Mouse (Mus musculus) midbrain, embryonic 10.5 days (tissue): ENCODE data around the gene Dock10. TPM values are rescaled to one million over a fixed set of nuclear protein-coding genes. Genes with fewer than 3 reads are reported as not detected.

Experiments
- DNase-seq: peaks from one replicate; pipeline ENCODE4 v3.0.0-alpha.2; 2017; ENCODE audit warnings: low spot score
- H3K27ac ChIP-seq: fragments of 300-500 bp; sonication (generic); replicated peaks from 2 replicates; pipeline ENCODE4 v1.5.1; 2016; ENCODE audit warnings: mild to moderate bottlenecking
- H3K27me3 ChIP-seq: fragments of 300-500 bp; sonication (generic); 2 replicates; pipeline ENCODE4 v1.6.1; 2016; ENCODE audit warnings: low read depth, mild to moderate bottlenecking; ENCODE audit not compliant: poor library complexity, severe bottlenecking
- H3K36me3 ChIP-seq: fragments of 300-500 bp; sonication (generic); 2 replicates; pipeline ENCODE4 v1.6.1; 2016; ENCODE audit warnings: mild to moderate bottlenecking, moderate library complexity
- H3K4me1 ChIP-seq: fragments of 300-500 bp; sonication (generic); 2 replicates; pipeline ENCODE4 v1.6.1; 2016
- H3K4me3 ChIP-seq: fragments of 300-500 bp; sonication (generic); 2 replicates; pipeline ENCODE4 v1.5.1; 2016; ENCODE audit warnings: mild to moderate bottlenecking, moderate library complexity
- H3K9me3 ChIP-seq: fragments of 300-500 bp; sonication (generic); replicated peaks from 2 replicates; pipeline ENCODE4 v1.6.1; 2016; ENCODE audit warnings: mild to moderate bottlenecking
- WGBS: fragments of 180-500 bp; shearing (Covaris S2); methylation state at CpG from one replicate; pipeline ENCODE4 v1.1.7; 2016; 5-methylcytosine and 5-hydroxymethylcytosine counted together
- polyA plus RNA-seq: library from polyadenylated mRNA; unstranded; fragments of >200 nt; fragmentation: Nextera tagmentation; extraction: Ambion mirVana; gene quantifications from 2 replicates; pipeline ENCODE4 v1.2.1, GENCODE M21; 2016

The Dock10 gene
- polyA plus RNA-seq, 1 experiment from 2014 or later = 1.9 TPM

DNA sequence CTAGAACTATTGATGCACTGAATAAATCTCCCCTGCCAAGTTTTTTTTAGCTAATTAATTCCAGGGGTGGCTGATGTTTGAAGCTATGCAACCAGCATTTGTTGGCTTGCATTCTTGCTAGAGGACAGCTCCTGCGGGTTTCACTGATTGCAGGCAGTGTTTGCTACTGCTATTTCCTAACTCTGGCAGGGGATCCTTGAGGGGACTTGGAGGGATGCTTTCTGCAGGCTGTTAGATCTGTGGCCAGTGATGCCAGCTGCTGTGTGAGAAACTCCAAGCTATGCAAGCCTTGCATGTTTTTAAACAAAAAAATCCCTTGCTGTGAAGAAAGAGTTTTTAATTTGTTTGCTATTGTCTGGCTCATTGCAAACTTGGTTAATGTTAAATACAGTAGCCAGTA lies 238.4 kb downstream of the Dock10 start:
- H3K4me3 ChIP-seq = no peak overlapping the region
- WGBS = 13% methylated on average over 1 of the region's 1 CpGs
- DNase-seq = no peak
- no peaks in the 10 kb centered on the region for H3K9me3 ChIP-seq
- no peaks in the 10 kb centered on the region for H3K27me3 ChIP-seq
- H3K36me3 ChIP-seq = no peaks in the 10 kb centered on the region
- no peaks in the 10 kb centered on the region for H3K4me1 ChIP-seq
- H3K27ac ChIP-seq = no peak overlapping the region

DNA sequence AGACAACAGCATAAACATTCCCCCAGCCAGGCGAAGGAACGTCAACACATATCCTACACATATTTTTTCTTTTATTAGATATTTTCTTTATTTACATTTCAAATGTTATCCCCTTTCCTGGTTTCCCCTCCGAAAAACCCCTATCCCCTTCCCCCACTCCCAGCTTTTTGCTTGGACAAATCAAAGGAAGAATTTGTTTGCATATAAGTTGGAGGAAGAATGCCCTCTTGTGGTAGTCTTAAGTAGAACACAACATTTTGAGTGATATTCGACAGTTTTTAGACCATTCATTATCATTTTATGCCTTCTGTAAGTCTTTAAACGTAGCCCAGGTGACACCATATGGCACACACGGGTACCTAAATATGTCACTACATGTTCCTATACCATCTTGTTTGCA lies 242.5 kb downstream of the Dock10 start:
- H3K27ac ChIP-seq = no peak overlapping the region
- DNase-seq = no peak
- WGBS = 53% methylated on average over 6 of the region's 6 CpGs
- H3K27me3 ChIP-seq = no peaks in the 10 kb centered on the region
- no peaks in the 10 kb centered on the region for H3K4me1 ChIP-seq
- no peaks in the 10 kb centered on the region for H3K36me3 ChIP-seq
- no peak overlapping the region for H3K4me3 ChIP-seq
- H3K9me3 ChIP-seq = no peaks in the 10 kb centered on the region

DNA sequence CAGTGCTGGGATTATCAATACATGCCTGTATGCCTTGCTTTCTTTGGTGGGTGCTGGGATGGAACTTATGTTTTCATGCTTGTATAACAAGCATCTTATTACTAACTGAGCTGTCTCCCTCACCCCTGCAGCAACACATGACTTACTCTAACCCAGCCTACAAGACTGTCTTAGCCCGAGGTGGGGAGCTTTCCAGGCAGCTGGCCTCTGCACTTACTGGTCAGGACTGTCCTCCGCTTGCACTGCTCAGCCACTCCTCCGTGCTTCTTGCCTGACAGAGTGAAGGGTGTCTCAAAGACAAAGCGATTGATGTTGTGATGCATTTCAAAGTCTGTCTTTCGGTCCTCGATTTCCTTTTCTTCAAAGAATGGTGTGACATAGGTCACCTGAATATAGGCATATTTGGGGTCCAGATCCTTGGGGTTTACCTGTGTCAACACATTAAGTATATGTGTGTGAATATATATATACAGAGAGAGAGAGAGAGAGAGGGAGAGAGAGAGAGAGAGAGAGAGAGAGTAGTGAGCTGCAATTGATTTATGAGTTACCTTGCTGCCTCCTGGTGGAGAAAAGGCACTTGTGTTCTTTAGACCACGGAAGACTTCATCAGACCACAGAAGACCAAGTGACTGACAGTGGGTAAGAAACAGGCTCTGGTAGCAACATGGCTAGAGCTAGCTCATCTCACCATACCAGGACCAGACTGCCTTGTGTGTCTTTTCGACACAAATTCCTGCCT lies 245.9 kb downstream of the Dock10 start:
- WGBS = 61% methylated on average over 8 of the region's 8 CpGs
- H3K27ac ChIP-seq = no peak overlapping the region
- no peak for DNase-seq
- no peaks in the 10 kb centered on the region for H3K36me3 ChIP-seq
- H3K9me3 ChIP-seq = no peaks in the 10 kb centered on the region
- H3K4me1 ChIP-seq = peaks cover 8% of the 10 kb centered on the region; the same call in 1 of the 2 replicates
- H3K27me3 ChIP-seq = no peaks in the 10 kb centered on the region
- H3K4me3 ChIP-seq = no peak overlapping the region

DNA sequence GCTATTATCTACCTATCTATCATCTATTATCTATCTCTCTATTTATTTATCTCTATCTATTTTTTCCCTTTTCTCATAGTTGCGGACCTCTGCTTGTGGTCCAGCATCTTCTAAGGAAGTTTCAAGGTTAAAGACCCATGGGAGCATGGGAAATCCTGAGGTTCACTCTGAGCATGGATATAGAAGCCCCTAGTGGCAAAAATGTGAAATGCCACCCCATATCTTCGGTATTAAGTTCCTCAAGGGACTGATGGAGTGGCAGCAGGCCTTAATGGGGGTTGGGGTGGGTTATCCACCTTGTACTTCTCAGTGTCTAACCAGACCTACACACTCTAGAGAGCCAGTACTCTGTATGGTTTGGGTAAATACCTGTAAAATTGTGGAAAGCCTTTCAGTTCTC lies 253.6 kb downstream of the Dock10 start:
- Histone ChIP-seq H3K9me3 (no peaks in the 10 kb centered on the region), H3K27ac (no peak overlapping the region), H3K4me3 (no peak overlapping the region), H3K36me3 (no peaks in the 10 kb centered on the region), H3K27me3 (no peaks in the 10 kb centered on the region), H3K4me1 (no peaks in the 10 kb centered on the region)
- WGBS = 88% methylated on average over 2 of the region's 2 CpGs
- DNase-seq = no peak

DNA sequence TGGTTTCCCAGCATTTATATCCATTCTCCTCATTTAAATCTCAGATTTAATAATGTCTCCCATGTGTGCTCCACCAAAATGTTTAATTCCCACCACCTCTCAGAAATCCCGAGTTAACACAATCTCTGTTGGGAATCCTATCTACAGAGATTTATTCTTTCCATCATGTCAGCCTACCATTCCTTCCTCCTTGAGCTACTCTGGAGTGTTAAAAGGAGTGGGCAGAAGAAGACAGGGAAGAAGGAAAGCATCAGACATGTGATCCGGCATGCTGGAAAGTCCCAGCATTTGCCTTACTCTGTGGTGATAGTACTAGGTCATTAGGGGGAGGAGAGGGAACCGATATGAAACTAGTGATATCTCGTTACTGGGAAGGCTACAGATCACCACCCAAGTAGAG lies 254.2 kb downstream of the Dock10 start:
- no peaks in the 10 kb centered on the region for H3K36me3 ChIP-seq
- 88% methylated on average over 4 of the region's 4 CpGs for WGBS
- H3K27ac ChIP-seq = no peak overlapping the region
- H3K27me3 ChIP-seq = no peaks in the 10 kb centered on the region
- H3K4me1 ChIP-seq = no peaks in the 10 kb centered on the region
- H3K4me3 ChIP-seq = no peak overlapping the region
- no peak for DNase-seq
- no peaks in the 10 kb centered on the region for H3K9me3 ChIP-seq

DNA sequence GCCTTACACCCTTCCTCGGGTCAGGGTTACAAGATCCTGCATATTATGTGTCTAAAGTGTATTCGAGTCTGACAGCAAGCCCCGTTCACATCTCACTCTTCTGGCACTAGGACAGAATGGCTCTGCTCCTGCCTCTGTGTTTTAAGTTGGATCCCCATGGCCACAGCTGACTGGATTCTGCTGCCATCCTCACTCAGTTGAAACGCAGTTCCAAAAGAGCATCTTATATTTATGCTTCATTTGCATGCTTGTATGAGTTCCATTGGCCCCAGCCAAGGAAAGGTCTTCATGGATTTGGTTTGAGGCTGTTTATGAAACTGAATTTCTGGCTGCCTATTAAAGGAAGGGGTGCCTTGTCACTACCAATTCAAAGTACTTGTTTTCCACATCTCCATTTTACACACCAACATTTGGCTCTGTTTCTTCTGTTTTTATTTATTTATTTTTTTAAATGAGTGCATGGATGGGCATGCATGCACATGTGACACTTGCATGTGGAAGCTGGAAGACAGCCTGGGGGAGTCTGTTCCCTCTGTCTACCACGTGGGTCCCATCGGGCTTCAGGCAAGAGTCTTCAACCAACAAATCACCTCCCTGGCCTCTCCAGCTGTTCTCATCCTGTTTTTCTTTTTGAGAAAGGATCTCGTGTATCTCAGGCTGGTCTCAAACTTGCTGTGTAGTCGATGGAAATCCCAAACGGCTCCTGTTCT lies 255.7 kb downstream of the Dock10 start:
- Histone ChIP-seq H3K36me3 (no peaks in the 10 kb centered on the region), H3K9me3 (no peaks in the 10 kb centered on the region), H3K4me3 (no peak overlapping the region), H3K4me1 (no peaks in the 10 kb centered on the region), H3K27ac (no peak overlapping the region), H3K27me3 (no peaks in the 10 kb centered on the region)
- 84% methylated on average over 9 of the region's 9 CpGs for WGBS
- DNase-seq = no peak

DNA sequence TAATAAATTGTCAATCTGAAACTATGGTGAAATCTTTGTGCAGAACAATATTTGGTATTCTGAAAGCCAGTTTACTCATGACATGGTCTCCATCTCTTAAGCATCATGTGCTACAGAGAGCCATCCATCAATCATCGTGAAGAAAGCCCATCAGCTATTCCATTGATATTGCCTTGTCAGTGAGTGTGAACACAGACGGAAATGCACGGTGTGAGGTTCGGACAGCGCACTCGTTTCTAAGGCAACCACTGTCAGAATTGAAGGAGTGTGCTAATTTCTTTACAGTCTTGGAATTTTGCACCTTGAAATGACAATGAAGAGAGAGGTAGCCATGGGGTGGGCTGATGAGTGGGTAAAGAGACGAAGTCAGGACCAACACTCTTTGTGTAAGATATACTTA lies 259.1 kb downstream of the Dock10 start:
- WGBS = 81% methylated on average over 7 of the region's 7 CpGs
- DNase-seq = no peak
- Histone ChIP-seq H3K27me3 (no peaks in the 10 kb centered on the region), H3K9me3 (no peaks in the 10 kb centered on the region), H3K4me3 (no peak overlapping the region), H3K4me1 (no peaks in the 10 kb centered on the region), H3K36me3 (no peaks in the 10 kb centered on the region), H3K27ac (no peak overlapping the region)

DNA sequence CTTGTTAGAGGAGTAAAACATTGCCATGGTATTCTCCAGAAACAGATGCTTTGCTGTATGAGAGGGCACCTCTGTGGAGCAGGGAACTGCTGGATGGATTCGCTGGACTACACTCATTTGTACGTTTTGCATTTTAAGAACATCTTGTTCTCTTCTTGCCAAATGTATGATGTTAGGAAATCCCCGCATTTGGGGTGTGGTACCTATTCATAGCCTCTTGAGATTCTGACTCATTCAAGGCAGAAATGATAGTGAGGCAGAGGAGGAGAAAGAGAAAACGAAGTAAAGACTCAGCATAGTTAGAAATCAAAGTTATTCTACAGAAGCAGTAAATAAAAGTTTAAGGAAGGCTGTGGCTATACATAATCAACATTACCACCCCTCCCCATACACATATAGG lies 262.0 kb downstream of the Dock10 start:
- Histone ChIP-seq H3K36me3 (no peaks in the 10 kb centered on the region), H3K27me3 (no peaks in the 10 kb centered on the region), H3K9me3 (no peaks in the 10 kb centered on the region), H3K27ac (no peak overlapping the region), H3K4me1 (no peaks in the 10 kb centered on the region), H3K4me3 (no peak overlapping the region)
- WGBS = 81% methylated on average over 4 of the region's 4 CpGs
- DNase-seq = no peak

DNA sequence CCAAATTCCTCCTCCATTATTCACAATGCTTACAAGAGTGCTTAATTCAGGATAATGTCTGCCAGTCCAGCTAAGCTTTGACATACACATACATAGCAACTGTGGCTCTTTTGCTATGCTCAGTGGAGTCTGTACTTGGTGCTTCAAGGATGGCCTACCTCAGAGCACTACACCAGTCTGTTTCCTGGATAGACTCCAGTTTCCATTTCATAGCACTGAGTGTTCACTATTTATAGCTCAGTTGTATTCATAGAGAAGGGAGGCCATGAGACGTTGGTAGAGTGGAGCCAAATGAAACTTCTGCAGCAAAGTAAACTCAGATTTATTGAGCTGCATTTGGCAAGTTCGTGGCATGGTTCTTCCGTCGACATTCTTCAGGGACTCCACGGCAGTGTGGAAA lies 274.9 kb downstream of the Dock10 start:
- no peak for DNase-seq
- H3K36me3 ChIP-seq = no peaks in the 10 kb centered on the region
- H3K9me3 ChIP-seq = no peaks in the 10 kb centered on the region
- H3K27me3 ChIP-seq = no peaks in the 10 kb centered on the region
- peaks cover 4% of the 10 kb centered on the region; the same call in 1 of the 2 replicates for H3K4me1 ChIP-seq
- H3K27ac ChIP-seq = no peak overlapping the region
- 92% methylated on average over 5 of the region's 5 CpGs for WGBS
- H3K4me3 ChIP-seq = no peak overlapping the region

DNA sequence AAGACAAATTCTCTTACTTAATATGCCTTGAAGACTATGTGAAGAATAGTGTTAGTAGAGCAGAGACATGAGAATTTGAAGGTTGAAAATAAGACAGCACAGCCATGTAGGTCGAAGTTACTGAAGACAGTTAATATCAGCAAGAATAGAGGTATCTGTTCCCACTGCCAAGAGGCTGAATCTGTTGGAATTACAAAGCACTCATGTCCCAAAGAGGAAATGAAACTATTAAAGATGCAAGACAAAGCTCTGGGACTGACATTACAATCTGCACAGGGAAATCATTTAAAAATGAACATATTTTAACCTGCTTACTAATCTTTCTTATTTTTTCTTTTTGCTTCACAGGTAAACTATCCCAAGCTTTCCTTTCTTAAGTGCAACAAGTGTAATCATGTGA lies 283.4 kb downstream of the Dock10 start:
- no peaks in the 10 kb centered on the region for H3K4me1 ChIP-seq
- H3K9me3 ChIP-seq = no peaks in the 10 kb centered on the region
- H3K36me3 ChIP-seq = no peaks in the 10 kb centered on the region
- H3K27me3 ChIP-seq = no peaks in the 10 kb centered on the region
- H3K27ac ChIP-seq = no peak overlapping the region
- no peak overlapping the region for H3K4me3 ChIP-seq
- DNase-seq = no peak
- WGBS = 66% methylated on average over 1 of the region's 1 CpGs

DNA sequence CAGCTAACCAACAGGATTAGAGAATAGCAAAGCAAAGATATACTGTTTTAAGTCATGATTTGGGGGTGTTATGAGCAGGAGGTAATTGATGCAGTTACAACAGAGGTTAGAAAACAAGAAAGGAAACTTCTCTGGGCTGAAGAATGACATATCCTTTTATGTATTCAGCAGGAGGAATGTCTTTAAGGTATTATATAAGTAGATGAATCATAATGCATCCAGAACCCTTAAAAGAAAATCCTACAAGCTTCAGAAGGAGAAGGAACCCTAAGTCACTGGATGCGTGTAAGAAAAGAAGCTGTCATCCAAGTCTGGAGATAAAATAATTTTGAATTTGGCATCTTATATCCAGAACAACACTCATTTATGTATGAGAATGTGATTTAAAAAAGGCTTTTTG lies 285.9 kb downstream of the Dock10 start:
- no peak overlapping the region for H3K27ac ChIP-seq
- no peak for DNase-seq
- H3K36me3 ChIP-seq = no peaks in the 10 kb centered on the region
- H3K27me3 ChIP-seq = no peaks in the 10 kb centered on the region
- WGBS = 92% methylated on average over 1 of the region's 1 CpGs
- no peak overlapping the region for H3K4me3 ChIP-seq
- H3K9me3 ChIP-seq = no peaks in the 10 kb centered on the region
- no peaks in the 10 kb centered on the region for H3K4me1 ChIP-seq

DNA sequence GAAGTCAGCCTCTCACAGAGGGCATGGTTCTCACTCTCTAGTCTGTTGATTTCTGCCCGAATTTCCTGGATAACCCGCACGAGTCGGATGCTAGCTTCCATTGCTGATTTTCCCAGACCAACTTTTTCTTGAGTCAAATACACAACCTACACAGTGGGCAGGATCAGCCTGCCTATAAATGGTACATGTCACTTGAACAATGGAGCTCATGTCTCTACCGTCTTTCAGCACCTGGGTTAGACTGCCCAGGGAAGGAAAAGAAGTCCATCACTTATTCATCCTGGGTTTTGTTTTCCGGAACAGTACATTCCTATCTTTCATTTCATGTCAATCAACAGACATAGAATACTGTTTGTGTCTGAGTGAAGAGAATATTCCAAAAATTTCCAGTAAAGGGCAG lies 297.0 kb downstream of the Dock10 start, which contains the start of gene Gm45261:
Gene Gm45261, minus strand, starts transcription at position 101 of the 400 bp plus-strand sequence.
- Histone ChIP-seq H3K36me3 (no peaks in the 10 kb centered on the region), H3K4me3 (no peak within 1 kb of the TSS), H3K27me3 (no peaks in the 10 kb centered on the region), H3K9me3 (no peaks in the 10 kb centered on the region), H3K27ac (no peak within 1 kb of the TSS), H3K4me1 (no peaks in the 10 kb centered on the region)
- DNase-seq = no peak
- WGBS = 87% methylated on average over 6 of the region's 6 CpGs

DNA sequence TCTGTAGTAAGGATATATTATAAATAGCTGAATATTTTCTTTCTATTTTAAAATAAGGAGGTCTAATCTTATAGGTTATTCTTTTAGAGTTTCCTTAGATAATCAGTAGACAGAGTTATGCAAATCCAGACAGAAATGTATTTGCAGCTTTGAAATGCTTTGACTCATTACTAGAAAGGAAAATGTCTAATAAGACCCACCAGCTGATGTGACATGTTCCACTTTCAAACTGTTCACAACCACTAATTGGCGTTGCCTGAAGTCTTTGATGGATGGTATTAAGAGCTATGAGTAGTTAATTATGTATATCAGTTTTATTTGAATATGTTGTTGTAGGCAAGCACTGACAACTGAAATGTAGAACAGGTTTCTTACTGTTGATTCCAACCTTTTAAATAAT lies 298.4 kb downstream of the Dock10 start:
- no peaks in the 10 kb centered on the region for H3K4me1 ChIP-seq
- WGBS = 90% methylated on average over 1 of the region's 1 CpGs

More for the DNA sequence above, 298.4 kb downstream of the Dock10 start:
- no peaks in the 10 kb centered on the region for H3K36me3 ChIP-seq
- H3K27me3 ChIP-seq = no peaks in the 10 kb centered on the region
- H3K4me3 ChIP-seq = no peak overlapping the region
- H3K27ac ChIP-seq = no peak overlapping the region
- no peak for DNase-seq
- no peaks in the 10 kb centered on the region for H3K9me3 ChIP-seq
